Mouse (Mus musculus): ENCODE data around the gene Myo19. TPM values are rescaled to one million over a fixed set of nuclear protein-coding genes. Genes with fewer than 3 reads are reported as not detected.

The Myo19 gene
- polyA plus RNA-seq (2012; rRNA removed), result 8.7 and 13.0 TPM in 2 replicates

DNA sequence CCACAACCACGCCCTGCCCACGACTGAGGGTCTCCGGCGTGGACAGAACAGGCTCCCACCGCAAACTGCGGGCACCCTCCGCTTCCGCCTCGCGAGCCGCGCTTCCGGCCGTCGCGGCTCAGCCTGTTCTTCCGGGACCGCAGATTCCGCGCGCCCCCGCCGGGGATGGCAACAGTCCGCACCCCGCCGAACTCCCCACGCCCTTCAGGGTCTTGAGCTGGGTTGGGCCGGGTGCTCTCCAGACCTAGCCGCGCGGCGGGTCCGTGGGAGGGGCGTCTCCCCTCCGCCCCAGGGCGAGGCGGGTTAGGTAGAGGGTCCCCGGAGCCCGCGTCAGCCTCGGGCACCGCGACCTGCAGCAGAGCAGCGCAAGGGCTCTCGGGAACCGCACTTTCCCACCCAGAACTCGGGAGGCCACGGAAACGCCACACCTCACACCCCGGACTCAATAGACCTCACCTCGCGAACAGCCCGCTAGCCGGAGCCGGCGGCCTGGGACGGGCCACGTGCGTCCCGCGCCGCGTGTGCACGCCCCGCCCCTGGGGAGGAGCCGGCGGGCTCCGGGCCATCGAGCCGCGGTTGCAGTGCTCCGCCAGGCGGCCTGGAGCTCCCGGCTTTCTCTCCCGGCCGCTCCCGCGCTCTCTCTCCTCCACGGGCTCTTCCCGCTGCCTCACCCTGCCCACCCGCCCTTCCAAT is at the start of gene Myo19, which contains the start of gene Pigw:
Myo19 (plus strand) TSS at position 377 of the 693 bp plus-strand sequence.
Pigw (minus strand) TSS at position 514 of the 693 bp plus-strand sequence.
- Histone ChIP-seq H3K4me3 (ENCODE audit: low read depth, low read length) (peak within 1 kb of the TSS; percentile 95), H3K27ac (ENCODE audit: insufficient read depth, low read depth, low read length) (peak within 1 kb of the TSS; percentile 80), H3K4me1 (ENCODE audit: control insufficient read depth, insufficient read depth, insufficient read length, low read length) (peaks cover 5% of the 10 kb centered on the region), H3K36me3 (ENCODE audit: control insufficient read depth, insufficient read depth, low read length) (peaks cover 6% of the 10 kb centered on the region), H3K27me3 (ENCODE audit: control insufficient read depth, insufficient read depth, low read length) (no peaks in the 10 kb centered on the region)
- WGBS, result under 1% methylated on average over 81 of the region's 81 CpGs
- TF ChIP-seq POLR2A (IDR thresholded peaks at IDR 0.05; ENCODE audit: low read depth, low read length), result peak; percentile 70
- TF ChIP-seq CTCF (IDR thresholded peaks at IDR 0.05; ENCODE audit: extremely low read depth, insufficient read length, insufficient replicate concordance, low read depth, low read length), result no peak

- Histone ChIP-seq H3K4me3 (ENCODE audit: low read depth, low read length) (no peak overlapping the region), H3K36me3 (ENCODE audit: control insufficient read depth, insufficient read depth, low read length) (peaks cover 62% of the 10 kb centered on the region), H3K27me3 (ENCODE audit: control insufficient read depth, insufficient read depth, low read length) (no peaks in the 10 kb centered on the region), H3K27ac (ENCODE audit: insufficient read depth, low read depth, low read length) (no peak overlapping the region), H3K4me1 (ENCODE audit: control insufficient read depth, insufficient read depth, insufficient read length, low read length) (no peaks in the 10 kb centered on the region)
- no peak for TF ChIP-seq CTCF (IDR thresholded peaks at IDR 0.05; ENCODE audit: extremely low read depth, insufficient read length, insufficient replicate concordance, low read depth, low read length)
- TF ChIP-seq POLR2A (IDR thresholded peaks at IDR 0.05; ENCODE audit: low read depth, low read length), result no peak
- 96% methylated on average over 2 of the region's 2 CpGs for WGBS
Observed at GRCm38 (mm10) chr11:84839330-84839729, 40.6 kb upstream of the Myo19 start.

GRCm38 (mm10) chr11:84846741-84847474 is 33.0 kb upstream of the Myo19 start:
- TF ChIP-seq POLR2A (IDR thresholded peaks at IDR 0.05; ENCODE audit: low read depth, low read length), result no peak
- TF ChIP-seq CTCF (IDR thresholded peaks at IDR 0.05; ENCODE audit: extremely low read depth, insufficient read length, insufficient replicate concordance, low read depth, low read length), result no peak
- Histone ChIP-seq H3K27ac (ENCODE audit: insufficient read depth, low read depth, low read length) (no peak overlapping the region), H3K36me3 (ENCODE audit: control insufficient read depth, insufficient read depth, low read length) (peaks cover 58% of the 10 kb centered on the region), H3K4me1 (ENCODE audit: control insufficient read depth, insufficient read depth, insufficient read length, low read length) (no peaks in the 10 kb centered on the region), H3K27me3 (ENCODE audit: control insufficient read depth, insufficient read depth, low read length) (no peaks in the 10 kb centered on the region), H3K4me3 (ENCODE audit: low read depth, low read length) (no peak overlapping the region)
- 94% methylated on average over 15 of the region's 15 CpGs for WGBS

- 76% methylated on average over 7 of the region's 7 CpGs for WGBS
- TF ChIP-seq CTCF (IDR thresholded peaks at IDR 0.05; ENCODE audit: extremely low read depth, insufficient read length, insufficient replicate concordance, low read depth, low read length), result no peak
- no peak for TF ChIP-seq POLR2A (IDR thresholded peaks at IDR 0.05; ENCODE audit: low read depth, low read length)
- H3K4me3 ChIP-seq (ENCODE audit: low read depth, low read length), result no peak overlapping the region
- no peaks in the 10 kb centered on the region for H3K27me3 ChIP-seq (ENCODE audit: control insufficient read depth, insufficient read depth, low read length)
- peaks cover 58% of the 10 kb centered on the region for H3K36me3 ChIP-seq (ENCODE audit: control insufficient read depth, insufficient read depth, low read length)
- no peaks in the 10 kb centered on the region for H3K4me1 ChIP-seq (ENCODE audit: control insufficient read depth, insufficient read depth, insufficient read length, low read length)
- no peak overlapping the region for H3K27ac ChIP-seq (ENCODE audit: insufficient read depth, low read depth, low read length)
Observed at GRCm38 (mm10) chr11:84847475-84848090, 32.4 kb upstream of the Myo19 start.

DNA sequence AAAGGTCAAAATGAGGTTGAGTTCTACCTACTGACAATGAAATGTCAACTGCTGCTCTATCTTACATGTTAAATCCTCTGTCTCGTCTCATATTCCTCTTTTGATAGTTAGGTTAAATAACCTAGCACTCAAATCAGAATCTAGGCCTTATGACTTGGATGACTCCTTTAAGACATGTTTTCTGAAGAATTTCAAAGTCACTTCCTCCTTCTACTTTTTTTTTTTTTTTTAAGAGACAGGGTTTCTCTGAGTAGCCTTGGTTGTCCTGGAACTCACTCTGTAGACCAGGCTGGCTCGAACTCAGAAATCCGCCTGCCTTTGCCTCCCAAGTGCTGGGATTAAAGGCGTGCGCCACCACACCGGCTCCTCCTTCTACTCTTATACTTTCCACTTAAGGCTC is 24.7 kb upstream of the Myo19 start:
- Histone ChIP-seq H3K36me3 (ENCODE audit: control insufficient read depth, insufficient read depth, low read length) (peaks cover 54% of the 10 kb centered on the region), H3K4me1 (ENCODE audit: control insufficient read depth, insufficient read depth, insufficient read length, low read length) (no peaks in the 10 kb centered on the region), H3K4me3 (ENCODE audit: low read depth, low read length) (no peak overlapping the region), H3K27ac (ENCODE audit: insufficient read depth, low read depth, low read length) (no peak overlapping the region), H3K27me3 (ENCODE audit: control insufficient read depth, insufficient read depth, low read length) (no peaks in the 10 kb centered on the region)
- 92% methylated on average over 6 of the region's 6 CpGs for WGBS
- TF ChIP-seq POLR2A (IDR thresholded peaks at IDR 0.05; ENCODE audit: low read depth, low read length) (no peak), CTCF (IDR thresholded peaks at IDR 0.05; ENCODE audit: extremely low read depth, insufficient read length, insufficient replicate concordance, low read depth, low read length) (no peak)

- Histone ChIP-seq H3K36me3 (ENCODE audit: control insufficient read depth, insufficient read depth, low read length) (peaks cover 23% of the 10 kb centered on the region), H3K27me3 (ENCODE audit: control insufficient read depth, insufficient read depth, low read length) (no peaks in the 10 kb centered on the region), H3K27ac (ENCODE audit: insufficient read depth, low read depth, low read length) (no peak overlapping the region), H3K4me3 (ENCODE audit: low read depth, low read length) (no peak overlapping the region), H3K4me1 (ENCODE audit: control insufficient read depth, insufficient read depth, insufficient read length, low read length) (peaks cover 2% of the 10 kb centered on the region; the same call in 1 of the 2 replicates)
- WGBS, result 20% methylated on average over 2 of the region's 2 CpGs
- TF ChIP-seq CTCF (IDR thresholded peaks at IDR 0.05; ENCODE audit: extremely low read depth, insufficient read length, insufficient replicate concordance, low read depth, low read length) (no peak), POLR2A (IDR thresholded peaks at IDR 0.05; ENCODE audit: low read depth, low read length) (no peak)
Observed at GRCm38 (mm10) chr11:84865268-84865667, 14.7 kb upstream of the Myo19 start.

DNA sequence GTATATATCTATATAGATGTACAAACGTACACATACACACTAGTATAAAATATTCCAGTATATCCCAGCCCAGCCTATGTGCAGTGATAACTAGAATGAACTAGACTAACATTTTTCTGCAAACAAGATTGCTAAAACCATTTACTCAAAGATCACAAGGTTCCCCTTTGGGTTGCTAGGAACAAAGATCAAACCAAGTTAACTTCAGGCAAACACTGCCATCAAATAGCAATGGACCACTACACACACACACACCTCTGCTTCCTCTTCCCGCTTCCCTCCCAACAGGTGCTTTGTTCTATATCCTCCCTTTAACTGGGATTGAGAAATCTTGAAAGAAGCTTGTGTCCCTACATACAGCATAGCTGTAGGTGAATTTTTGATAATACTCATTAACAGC is 12.4 kb upstream of the Myo19 start:
- Histone ChIP-seq H3K4me1 (ENCODE audit: control insufficient read depth, insufficient read depth, insufficient read length, low read length) (peaks cover 2% of the 10 kb centered on the region; the same call in 1 of the 2 replicates), H3K4me3 (ENCODE audit: low read depth, low read length) (no peak overlapping the region), H3K27ac (ENCODE audit: insufficient read depth, low read depth, low read length) (no peak overlapping the region), H3K36me3 (ENCODE audit: control insufficient read depth, insufficient read depth, low read length) (peaks cover 15% of the 10 kb centered on the region; the same call in 1 of the 2 replicates), H3K27me3 (ENCODE audit: control insufficient read depth, insufficient read depth, low read length) (no peaks in the 10 kb centered on the region)
- no peak for TF ChIP-seq POLR2A (IDR thresholded peaks at IDR 0.05; ENCODE audit: low read depth, low read length)
- no peak for TF ChIP-seq CTCF (IDR thresholded peaks at IDR 0.05; ENCODE audit: extremely low read depth, insufficient read length, insufficient replicate concordance, low read depth, low read length)
- 42% methylated on average over 2 of the region's 2 CpGs for WGBS

Data from small intestine, adult 2 months (tissue).